Mouse (Mus musculus) adrenal gland (tissue): ENCODE data around the gene Fam229a.

ENCODE experiments used
- intact Hi-C: fragments of 180-260 bp; cut with DNase I; formaldehyde crosslinking; loops from one replicate; pipeline ENCODE4 v1.15.1; 2025

Fam229a gene

DNA sequence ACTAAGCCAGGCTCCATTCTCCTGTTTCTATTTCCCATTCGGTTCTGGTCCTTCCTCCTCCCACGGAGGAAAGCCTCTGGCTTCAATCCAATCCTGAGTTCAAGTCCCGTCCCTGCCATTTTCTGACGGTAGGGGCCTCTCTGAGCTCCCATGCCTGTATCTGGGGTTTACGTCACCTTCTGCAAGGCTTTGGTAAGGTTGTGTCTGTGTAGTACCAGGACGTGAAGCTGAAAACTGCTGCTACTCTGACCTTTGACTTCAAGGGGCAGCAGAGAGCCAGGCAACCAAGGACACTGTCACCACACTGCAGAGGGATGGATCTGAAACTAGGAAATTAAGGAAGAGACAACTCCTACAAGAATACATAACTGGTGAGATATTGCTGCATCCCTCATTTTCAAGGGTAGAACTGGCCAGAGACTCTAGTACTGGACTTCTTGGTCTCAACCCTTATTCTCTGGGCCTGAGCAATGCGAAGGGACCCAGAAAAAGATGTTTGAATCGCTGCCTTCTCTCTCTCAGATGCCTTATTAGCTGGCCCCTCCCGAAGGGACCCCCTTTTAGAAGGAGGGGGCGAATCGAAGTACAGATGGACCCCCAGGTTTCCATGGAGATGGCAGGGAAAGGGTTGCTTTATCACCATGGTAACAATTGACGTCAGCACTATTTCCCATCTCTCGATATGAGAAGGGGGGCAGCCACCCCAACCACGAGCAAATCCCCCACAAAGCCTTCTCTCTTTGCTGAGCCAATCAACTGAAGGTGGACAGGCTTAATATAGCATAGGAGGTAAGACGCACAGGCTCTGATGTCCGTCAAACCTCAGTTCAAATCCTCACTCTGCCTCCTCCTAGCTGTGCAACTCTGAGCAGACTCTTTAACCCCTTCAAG is 4.9 kb downstream of the Fam229a start:
- intact Hi-C loops: loop anchor here (5.0 kb wide), 1 partner anchor 46 kb away; the partner anchor contains the start of gene Hdac1

DNA sequence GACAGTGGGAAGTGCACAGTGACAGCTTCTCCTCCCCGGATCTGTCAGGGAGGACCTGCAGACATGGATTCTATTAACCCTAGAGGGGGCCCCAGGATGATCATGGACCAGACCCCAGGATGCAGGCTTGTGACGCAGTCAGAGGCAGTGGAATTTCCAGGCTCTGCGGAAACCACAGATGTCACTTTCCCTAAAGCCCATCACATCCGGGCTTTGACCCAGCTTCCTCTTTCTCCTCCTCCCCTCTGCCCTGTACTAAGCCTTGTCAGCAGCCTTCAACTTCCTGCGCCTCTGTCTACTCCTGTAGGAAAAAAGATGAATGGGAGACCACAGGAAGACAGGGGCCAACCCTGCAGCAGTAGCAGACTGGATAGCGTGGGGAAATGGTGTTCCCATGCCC is 5.6 kb downstream of the Fam229a start:
- intact Hi-C loops: loop anchor here (5.0 kb wide), 1 partner anchor 46 kb away; the partner anchor contains the start of gene Hdac1

DNA sequence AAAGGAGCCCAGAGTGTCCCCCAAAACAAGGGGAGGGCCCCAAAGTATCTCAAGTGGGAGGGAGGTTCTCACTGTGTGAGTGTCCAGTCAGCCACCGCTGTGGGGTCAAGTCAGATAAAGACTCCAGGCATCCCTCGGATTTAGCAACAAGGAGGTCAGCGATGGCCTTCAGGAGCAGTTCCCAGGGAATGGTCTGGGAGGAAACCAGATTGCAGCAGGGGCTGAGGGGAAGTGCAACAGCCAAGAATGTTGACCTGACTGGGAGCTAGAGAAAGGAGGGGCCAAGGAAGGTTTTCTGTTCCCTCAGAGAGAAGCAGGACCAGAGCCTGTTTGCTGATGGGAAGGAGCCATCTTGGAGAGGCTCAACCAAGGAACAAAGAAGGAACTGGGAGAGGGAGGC is 8.0 kb downstream of the Fam229a start:
- intact Hi-C loops: loop anchor here (5.0 kb wide), 1 partner anchor 43 kb away; the partner anchor contains the start of gene Hdac1

DNA sequence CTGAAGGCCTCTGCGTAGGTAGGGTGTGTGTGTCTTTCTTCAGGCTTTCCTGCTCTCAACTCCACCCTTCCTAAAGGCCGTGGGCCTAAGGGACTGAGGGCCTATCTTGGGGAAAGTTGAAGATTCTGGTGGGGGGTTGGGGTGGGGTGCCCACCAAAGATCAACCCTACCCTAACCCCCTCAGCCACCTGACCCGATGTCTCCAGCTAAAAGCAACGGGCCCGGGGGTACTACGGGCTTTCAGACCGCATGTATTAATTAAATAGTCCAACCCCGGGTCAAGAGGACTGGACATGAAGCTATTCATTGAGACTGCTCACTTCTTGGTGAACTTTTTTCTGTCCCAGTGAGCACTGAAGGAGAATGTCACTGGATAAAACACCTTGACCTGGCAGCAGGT is 9.0 kb downstream of the Fam229a start:
- intact Hi-C loops: no loop called here

DNA sequence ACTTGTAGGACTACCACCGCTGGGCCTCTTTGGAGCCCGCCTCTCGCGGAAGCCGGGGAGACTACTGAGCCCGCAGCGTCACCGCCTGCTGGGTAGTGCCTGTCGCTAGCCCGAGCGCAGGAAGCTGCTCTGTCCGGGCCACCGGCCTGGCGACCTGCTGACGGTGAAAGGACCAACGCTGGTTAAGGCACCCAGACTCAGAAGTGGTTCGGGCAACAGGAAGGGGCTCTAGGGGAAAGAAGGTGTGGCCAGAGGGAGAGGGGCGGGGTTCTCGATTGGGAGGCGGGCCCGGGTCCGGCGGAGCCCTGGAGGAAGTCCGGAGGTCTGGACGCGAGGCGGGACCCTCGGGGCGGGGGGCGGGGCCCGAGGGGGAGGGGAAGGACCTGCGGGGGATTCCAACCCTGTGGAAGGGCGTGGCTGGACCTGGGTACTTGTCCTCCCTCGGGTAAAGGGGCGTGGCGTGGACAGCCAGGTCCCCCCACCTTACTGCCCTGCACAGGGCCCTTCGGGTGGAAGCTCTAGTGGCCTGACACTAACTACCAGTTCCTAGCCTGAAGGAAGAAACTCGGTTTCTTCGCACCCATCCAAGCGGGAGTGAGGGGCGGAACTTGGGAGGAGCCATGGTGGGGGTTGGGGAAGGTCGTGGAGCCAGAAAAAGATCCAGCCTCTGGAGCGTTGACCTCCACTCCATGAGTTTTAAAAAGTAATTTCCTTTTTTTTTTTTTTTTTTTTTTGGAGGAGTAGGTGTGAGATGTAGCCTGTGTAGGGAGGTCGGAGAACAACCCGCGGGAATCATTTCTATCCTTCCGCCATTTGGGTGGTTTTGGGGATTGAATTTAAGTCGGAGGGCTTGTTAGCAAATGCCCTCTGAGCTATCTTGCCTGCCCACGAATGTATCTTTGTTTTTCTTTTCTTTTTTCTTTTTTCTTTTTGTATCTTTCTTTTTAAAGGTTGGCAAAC is 9.9 kb downstream of the Fam229a start:
- intact Hi-C loops: no loop called here

DNA sequence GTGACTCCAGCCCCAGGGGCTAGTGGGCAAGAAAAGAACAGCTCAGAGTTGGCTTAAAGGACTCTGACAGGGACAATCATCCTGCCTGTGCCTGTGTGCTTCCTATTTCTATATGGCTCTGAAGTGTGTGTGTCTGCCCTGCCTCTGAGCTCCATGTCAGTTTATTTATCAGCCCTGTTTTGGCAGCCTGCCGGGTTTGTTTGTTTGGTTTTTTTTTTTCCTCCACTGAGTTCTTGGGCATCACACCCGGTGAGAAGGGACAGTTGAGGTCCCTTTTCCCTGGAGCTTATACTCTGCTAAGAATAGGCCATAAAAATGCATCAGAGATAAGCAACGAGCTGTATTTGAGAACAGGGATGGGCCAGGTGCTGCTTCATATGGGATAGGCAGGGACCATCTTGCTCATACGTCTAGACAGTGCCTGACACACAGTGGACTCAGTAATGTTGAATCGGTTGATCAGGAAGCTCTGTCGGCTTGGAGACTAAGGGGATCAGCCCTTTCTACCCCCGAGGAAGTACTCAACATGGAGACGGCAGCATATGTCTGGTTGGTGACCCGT is 11.4 kb downstream of the Fam229a start:
- intact Hi-C loops: no loop called here

DNA sequence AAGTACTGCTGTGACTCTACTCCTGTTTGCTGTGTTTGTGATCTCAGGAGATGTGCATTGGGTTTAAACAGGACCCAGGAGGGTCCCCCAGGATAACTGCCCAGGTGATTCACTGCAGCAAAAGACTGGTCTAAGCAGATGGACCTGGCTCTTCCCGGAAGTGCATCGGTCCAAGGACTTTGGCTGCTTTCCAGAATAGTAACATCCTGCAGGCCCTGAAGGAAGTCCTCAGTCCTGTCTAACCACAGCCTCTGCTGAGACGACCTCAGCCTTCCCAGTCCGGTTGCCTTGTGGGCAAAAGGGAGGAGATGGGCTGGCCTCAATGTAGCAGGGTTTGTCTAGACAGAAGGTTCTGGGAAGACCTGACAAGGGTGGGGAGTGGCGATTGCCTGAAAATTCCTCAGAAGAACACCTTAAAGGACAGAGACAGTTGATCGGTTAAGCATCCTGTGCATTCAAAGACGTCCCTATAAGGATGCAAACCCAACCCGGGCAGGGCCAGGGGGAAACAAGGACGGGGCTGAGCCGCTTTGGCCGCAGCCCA is 12.0 kb downstream of the Fam229a start:
- intact Hi-C loops: no loop called here

DNA sequence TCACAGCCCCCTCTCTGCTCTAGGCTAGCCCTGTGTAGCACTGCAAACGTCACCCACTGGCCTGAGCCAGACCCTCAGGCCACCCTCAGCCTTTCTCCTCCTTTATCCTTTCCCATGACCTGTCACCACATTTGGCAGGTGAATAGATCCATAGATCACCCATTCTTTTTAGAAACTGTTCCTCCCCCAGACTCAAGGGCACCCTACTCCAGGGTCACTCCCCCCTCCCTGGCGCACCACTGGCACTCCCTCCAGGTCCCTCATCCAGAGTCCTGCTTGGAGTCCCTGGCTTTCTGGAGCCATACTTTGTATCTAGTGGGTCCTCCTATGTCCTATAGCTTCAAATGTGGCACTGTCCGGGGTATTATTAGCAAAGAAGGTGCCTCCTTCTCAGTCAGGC is 14.5 kb downstream of the Fam229a start:
- intact Hi-C loops: no loop called here

DNA sequence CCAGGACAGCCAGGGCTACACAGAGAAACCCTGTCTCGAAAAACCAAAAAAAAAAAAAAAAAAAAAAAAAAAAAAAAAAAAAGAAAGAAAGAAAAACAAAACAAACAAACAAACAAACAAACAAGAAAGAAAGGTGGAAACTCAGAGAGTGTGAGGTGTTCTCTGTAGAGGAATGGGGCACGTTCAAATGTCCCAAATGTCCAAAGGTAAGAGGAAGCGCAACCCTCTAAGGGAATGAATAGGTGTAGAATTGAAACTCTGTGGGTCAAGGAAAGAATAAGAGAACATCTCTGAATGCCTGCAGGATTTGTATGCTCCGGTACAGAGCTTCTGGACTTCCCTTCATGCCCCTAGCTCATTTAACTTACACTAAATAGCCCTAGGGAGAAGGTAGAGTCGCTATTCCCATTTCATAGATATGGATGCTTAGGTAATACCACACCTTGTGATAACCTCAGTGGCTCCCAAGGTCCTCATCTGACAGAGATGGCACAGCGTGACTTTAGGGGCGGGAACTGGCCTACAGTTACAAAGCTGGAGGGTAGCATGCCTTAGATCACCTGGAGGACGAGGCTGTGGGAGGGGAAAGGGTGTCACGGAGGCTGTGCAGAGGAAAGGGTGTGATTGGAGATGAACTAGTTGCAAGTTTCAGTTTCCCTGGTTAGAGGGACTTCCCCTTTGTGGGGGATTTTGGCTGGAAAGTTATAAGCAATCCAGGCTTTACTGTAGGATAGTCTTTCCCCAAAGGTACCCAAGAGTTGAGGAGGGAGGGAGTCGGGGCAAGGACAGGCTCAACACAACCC is 16.6 kb downstream of the Fam229a start:
- intact Hi-C loops: no loop called here

DNA sequence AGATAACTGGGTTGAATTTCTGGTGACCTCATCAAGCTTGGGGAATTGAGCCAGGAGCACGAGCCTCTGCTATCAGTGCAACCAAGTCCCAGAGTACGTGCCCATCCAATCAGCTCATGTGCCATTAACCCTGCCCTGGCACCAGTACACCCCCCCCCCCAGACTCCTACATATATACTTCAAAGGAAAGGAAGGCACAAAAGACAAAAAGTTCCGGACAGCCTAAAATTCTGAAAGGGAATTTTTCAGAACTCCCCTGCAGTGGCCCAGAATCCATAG is 17.2 kb downstream of the Fam229a start:
- intact Hi-C loops: no loop called here

DNA sequence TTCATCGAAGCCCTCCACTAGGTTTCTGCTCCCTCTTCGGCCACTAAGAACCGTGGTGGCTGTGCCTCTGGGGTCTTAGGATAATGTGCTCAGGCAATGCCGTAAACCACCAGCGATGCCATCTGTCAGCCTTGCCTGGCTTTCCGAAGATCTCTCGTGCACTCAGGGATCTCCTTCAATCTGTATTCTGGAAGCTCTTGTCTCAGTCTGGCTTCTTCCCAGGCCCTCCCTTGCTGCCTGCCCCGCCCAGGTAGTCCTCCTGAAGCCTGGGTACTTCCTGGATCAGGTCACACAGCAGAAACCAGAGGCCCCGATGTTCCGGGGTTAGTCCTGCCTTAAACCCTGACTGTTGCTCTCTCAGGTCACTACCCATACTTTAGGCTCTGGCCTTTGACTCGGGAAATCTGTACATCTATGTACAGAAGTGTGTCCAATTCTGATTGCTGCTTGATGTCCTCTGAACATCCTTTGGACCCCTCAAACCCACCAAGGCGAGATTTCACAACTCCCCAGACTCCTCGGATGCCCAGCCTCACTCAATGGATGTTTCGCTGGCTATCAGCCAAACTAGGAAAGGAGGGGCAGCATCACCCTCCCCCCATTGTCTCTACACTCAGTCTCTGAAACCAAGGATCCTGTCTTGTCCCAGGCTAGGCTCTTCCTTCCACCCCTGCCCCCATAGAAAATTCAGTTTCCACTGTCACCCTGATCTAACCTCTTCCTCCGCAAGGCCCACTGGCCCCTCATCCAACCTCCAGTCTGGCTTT is 18.0 kb downstream of the Fam229a start:
- intact Hi-C loops: no loop called here

DNA sequence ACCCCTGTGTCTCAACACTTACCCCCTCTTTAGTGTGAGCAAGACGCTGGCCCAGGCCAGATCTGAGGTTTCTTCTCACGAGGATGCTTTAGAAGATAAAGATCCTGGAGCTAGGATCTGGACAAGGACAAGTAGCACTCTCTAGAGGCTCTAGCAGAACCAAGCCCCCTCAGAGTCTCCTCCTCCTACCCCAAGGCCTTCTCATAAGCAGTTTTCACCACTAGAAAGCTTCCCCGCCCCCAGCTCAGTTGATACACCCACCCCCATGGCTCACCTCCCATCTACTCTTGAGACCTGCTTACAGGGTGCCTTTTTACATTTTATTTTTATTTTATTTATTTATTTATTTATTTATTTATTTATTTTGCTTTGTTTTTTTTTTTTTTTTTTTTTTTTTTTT is 18.7 kb downstream of the Fam229a start:
- intact Hi-C loops: no loop called here

DNA sequence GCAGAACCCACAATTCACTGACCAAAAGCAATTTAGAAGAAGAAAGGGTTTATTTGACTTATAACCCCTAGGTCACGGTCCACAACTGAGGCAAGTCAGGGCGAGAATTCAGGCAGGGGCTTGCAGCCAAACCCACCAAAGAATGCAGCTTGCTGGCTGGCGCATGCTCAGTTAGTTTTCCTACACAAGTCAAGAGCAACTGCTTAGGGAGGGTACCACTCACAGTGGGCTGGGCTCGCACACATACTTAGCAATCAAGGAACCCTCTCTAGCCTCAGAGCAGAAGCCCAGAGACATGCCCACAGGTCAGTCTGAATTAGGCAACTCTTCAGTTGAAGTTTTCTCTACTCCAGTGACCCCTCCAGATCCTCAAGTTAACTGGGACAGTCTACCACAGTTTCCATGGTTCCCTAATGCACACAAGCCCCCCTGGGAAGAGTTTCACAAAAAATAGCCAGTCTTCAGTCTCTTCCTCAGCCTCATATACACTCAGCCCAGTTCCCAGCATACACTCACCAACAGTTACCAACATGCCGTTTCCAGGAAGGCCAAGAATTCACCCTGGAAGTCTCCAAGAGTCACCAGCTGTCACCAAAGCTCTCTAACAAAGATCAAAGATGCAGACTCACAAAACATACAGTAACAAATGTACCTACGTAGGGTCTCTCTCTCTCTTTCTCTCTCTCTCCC is 19.9 kb downstream of the Fam229a start:
- intact Hi-C loops: no loop called here

DNA sequence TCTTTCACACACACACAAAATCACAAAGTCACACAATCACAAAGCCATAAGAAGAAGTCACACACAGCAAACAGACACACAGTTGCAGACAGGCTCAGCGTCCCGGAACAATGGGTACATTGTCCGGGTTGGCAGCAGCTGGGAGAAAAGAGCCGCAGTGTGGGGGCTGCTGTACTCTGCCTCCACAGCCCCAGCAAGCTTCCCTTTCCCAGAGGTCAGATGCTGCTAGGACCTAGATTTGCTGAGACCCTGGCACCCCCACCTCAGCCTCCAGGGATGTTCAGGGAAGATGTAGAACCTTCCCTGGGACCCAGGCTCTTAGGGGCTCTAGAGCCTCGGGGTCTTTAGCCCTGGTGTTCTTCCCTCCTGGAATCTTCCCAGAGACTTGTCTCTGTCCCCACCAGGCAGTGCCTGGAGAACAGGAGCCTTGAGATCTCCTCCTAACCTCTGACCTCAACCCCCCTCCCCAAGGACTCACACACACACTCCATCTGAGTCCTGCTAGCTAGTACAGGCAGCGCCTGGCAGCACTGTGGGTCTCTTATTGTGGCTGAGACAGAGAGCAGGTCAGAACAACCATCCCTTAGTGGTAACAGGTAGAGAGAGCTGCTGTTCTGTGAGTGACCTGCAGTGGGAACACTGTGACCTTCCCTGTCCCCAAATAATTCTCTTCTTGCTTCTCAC is 20.6 kb downstream of the Fam229a start:
- intact Hi-C loops: no loop called here

DNA sequence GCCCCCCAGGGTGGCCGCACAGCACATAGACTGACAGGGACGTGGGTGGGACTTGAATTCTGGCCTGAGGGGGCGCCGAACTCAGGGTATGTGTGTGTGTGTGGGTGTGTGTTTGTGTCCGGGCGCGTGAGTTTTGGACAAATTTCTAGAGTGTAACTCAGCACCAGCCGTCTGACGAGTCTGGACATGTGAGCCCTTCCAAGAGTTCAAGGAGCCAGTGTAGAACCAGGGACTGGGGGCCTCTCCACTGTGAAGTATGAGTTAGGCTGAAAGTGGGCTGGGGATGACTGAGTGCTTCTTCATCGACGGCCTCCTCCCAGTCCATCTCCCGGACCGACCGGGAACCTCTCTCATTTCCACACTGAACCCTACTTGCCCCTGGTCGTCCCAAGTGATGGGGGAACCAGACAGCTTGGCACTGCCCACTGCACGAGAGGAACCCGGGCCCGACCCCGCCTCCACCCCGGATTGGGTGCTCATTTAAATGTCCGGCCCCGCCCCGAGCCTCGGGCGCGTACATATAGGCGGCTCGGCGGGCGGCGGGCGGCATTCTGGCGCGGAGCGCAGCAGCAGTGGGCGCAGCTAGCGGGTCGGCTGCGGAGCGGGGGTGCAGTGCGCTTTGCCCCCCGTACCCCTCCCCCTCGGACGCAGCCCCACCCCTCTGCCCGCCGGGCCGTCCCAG is 22.2 kb downstream of the Fam229a start, which contains the start of gene Marcksl1:
TSS of gene Marcksl1 (plus strand) at position 496 of the 682 bp plus-strand sequence.
- intact Hi-C loops: no loop called here

DNA sequence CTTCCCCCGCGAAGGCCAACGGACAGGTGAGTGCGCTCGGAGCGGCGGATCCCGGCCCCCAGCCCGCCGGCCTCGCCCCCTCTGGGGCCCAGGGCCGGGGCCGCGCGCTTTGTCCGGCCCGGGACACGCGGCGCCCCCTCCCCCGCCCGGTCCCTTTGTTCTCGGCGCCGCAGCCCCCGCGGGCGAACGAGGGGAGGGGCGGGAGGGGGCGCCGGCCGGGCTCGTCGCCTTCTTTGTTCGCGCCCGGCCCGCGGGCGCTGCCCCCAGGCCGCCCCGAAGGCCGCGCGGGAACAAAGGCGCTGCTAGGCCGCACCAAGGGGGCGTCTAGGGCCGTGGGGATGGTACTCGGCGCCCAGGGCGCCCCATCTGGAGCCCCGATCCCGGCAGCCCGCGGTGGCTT is 22.9 kb downstream of the Fam229a start:
- intact Hi-C loops: no loop called here

DNA sequence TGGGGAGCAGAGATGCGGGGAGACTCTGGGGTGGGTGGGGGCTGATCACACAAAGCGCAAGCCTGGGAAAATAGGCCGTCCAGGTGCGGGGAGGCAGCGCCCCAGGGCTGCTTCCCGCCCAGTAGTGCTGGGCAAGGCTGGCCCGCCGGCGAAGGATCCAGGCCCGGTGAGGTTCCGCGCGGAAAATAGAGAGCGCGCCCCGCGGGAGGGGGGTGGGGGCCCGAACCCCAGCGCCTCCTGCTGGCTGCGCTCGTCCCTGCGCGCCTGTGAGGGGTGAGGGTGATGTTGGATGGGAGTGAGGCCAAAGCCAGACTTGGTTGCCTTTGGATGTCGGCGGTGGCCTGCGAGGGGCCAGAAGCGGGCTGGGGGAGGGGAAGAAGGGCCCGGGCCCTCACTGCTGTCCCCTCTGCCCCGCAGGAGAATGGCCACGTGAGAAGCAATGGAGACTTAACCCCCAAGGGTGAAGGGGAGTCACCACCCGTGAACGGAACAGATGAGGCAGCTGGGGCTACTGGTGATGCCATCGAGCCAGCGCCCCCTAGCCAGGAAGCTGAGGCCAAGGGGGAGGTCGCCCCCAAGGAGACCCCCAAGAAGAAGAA is 23.4 kb downstream of the Fam229a start:
- intact Hi-C loops: no loop called here

DNA sequence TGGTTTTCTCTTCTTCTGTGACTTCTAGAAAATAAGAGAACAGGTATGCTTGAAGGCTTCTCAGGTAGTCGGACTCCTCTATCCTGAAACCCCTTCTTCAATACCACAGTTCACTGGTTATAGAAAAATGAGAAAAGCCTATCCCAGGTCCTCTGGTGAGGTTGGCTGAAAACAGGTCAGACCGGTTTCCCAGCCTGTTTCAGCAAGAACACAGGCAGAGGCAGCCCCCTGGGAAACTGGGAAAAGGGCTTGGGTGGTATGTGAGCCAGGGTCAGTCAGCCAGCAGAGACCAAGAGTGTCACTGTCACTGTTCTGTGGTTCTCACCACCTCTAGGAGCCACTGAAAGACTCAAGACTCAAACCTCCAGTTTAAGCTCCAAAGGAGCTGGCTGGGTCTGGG is 25.9 kb downstream of the Fam229a start:
- intact Hi-C loops: no loop called here
